Mouse (Mus musculus): Measurements from ENCODE around the gene Icam5. TPM values are rescaled to one million over a fixed set of nuclear protein-coding genes. Genes with fewer than 3 reads are reported as not detected.

Icam5 gene
- polyA plus RNA-seq, 1 experiment from 2014 or later = 0.20 TPM

GRCm38 (mm10) chr9:21014691-21015570, 16.9 kb upstream of the Icam5 start:
- WGBS = 3% methylated on average over 28 of the region's 29 CpGs
- H3K4me3 ChIP-seq (replicated peaks) = peak overlapping the region; percentile 49

GRCm38 (mm10) chr9:21015571-21016130, 16.2 kb upstream of the Icam5 start, which contains the start of gene Icam1:
Gene Icam1 (plus strand): TSS chr9:21015985.
- H3K4me2 ChIP-seq (replicated peaks) = peak within 1 kb of the TSS; percentile 75
- peak within 1 kb of the TSS; percentile 37 for H3K9ac ChIP-seq
- no peaks in the 10 kb centered on the region for H3K36me3 ChIP-seq
- H3K27me3 ChIP-seq = peaks cover 35% of the 10 kb centered on the region
- ATAC-seq (ENCODE audit: insufficient number of reproducible peaks, low FRiP score, low TSS enrichment, low read depth) = peak; percentile 51; the same call in 1 of the 2 replicates
- H3K4me3 ChIP-seq (replicated peaks) = peak within 1 kb of the TSS; percentile 49
- H3K27ac ChIP-seq (replicated peaks) = peak within 1 kb of the TSS; percentile 48
- under 1% methylated on average over 30 of the region's 30 CpGs for WGBS
- no peaks in the 10 kb centered on the region for H3K9me3 ChIP-seq (replicated peaks)
- H3K4me1 ChIP-seq = peaks cover 26% of the 10 kb centered on the region

More at GRCm38 (mm10) chr9:21014691-21015570, 16.9 kb upstream of the Icam5 start:
- peak; percentile 53; the same call in 1 of the 2 replicates for ATAC-seq (ENCODE audit: insufficient number of reproducible peaks, low FRiP score, low TSS enrichment, low read depth)
- Histone ChIP-seq H3K9me3 (replicated peaks) (no peaks in the 10 kb centered on the region), H3K27me3 (peaks cover 35% of the 10 kb centered on the region), H3K27ac (replicated peaks) (peak overlapping the region; percentile 48), H3K36me3 (no peaks in the 10 kb centered on the region), H3K4me1 (peaks cover 26% of the 10 kb centered on the region), H3K9ac (peak overlapping the region; percentile 37; the same call in 1 of the 2 replicates), H3K4me2 (replicated peaks) (peak overlapping the region; percentile 75)

- peaks cover 35% of the 10 kb centered on the region for H3K27me3 ChIP-seq
- 3% methylated on average over 17 of the region's 17 CpGs for WGBS
- H3K27ac ChIP-seq (replicated peaks) = peak overlapping the region; percentile 28; the same call in 1 of the 2 replicates
- H3K9ac ChIP-seq = no peak overlapping the region
- peaks cover 26% of the 10 kb centered on the region for H3K4me1 ChIP-seq
- peak overlapping the region; percentile 49 for H3K4me3 ChIP-seq (replicated peaks)
- ATAC-seq (ENCODE audit: insufficient number of reproducible peaks, low FRiP score, low TSS enrichment, low read depth) = no peak
- H3K9me3 ChIP-seq (replicated peaks) = no peaks in the 10 kb centered on the region
- H3K4me2 ChIP-seq (replicated peaks) = peak overlapping the region; percentile 75
- H3K36me3 ChIP-seq = 0 out of 2 replicates have a peak, but pooled peaks cover 4% of the 10 kb centered on the region
Observed at GRCm38 (mm10) chr9:21016331-21017176, 15.3 kb upstream of the Icam5 start.

GRCm38 (mm10) chr9:21017177-21017575, 14.7 kb upstream of the Icam5 start:
- ATAC-seq (ENCODE audit: insufficient number of reproducible peaks, low FRiP score, low TSS enrichment, low read depth) = no peak
- no peak overlapping the region for H3K27ac ChIP-seq (replicated peaks)
- peaks cover 35% of the 10 kb centered on the region for H3K27me3 ChIP-seq
- H3K9ac ChIP-seq = no peak overlapping the region
- peak overlapping the region; percentile 49 for H3K4me3 ChIP-seq (replicated peaks)
- 0 out of 2 replicates have a peak, but pooled peaks cover 4% of the 10 kb centered on the region for H3K36me3 ChIP-seq
- H3K4me1 ChIP-seq = peaks cover 26% of the 10 kb centered on the region
- peak overlapping the region; percentile 75 for H3K4me2 ChIP-seq (replicated peaks)
- H3K9me3 ChIP-seq (replicated peaks) = no peaks in the 10 kb centered on the region
- WGBS = 35% methylated on average over 4 of the region's 4 CpGs

GRCm38 (mm10) chr9:21018600-21018999, 13.3 kb upstream of the Icam5 start:
- H3K9ac ChIP-seq = no peak overlapping the region
- 68% methylated on average over 2 of the region's 2 CpGs for WGBS
- H3K36me3 ChIP-seq = 0 out of 2 replicates have a peak, but pooled peaks cover 4% of the 10 kb centered on the region
- no peak overlapping the region for H3K27ac ChIP-seq (replicated peaks)
- no peak overlapping the region for H3K4me3 ChIP-seq (replicated peaks)
- no peak overlapping the region for H3K4me2 ChIP-seq (replicated peaks)
- H3K27me3 ChIP-seq = peaks cover 35% of the 10 kb centered on the region
- peaks cover 26% of the 10 kb centered on the region for H3K4me1 ChIP-seq
- no peak for ATAC-seq (ENCODE audit: insufficient number of reproducible peaks, low FRiP score, low TSS enrichment, low read depth)
- H3K9me3 ChIP-seq (replicated peaks) = no peaks in the 10 kb centered on the region

GRCm38 (mm10) chr9:21021363-21021762, 10.5 kb upstream of the Icam5 start:
- H3K27ac ChIP-seq (replicated peaks) = no peak overlapping the region
- H3K9ac ChIP-seq = no peak overlapping the region
- ATAC-seq (ENCODE audit: insufficient number of reproducible peaks, low FRiP score, low TSS enrichment, low read depth) = no peak
- no peaks in the 10 kb centered on the region for H3K9me3 ChIP-seq (replicated peaks)
- H3K4me2 ChIP-seq (replicated peaks) = no peak overlapping the region
- peaks cover 15% of the 10 kb centered on the region for H3K27me3 ChIP-seq
- H3K36me3 ChIP-seq = 0 out of 2 replicates have a peak, but pooled peaks cover 4% of the 10 kb centered on the region
- peaks cover 9% of the 10 kb centered on the region for H3K4me1 ChIP-seq
- 75% methylated on average over 3 of the region's 3 CpGs for WGBS
- H3K4me3 ChIP-seq (replicated peaks) = no peak overlapping the region

- 38% methylated on average over 6 of the region's 6 CpGs for WGBS
- Histone ChIP-seq H3K36me3 (0 out of 2 replicates have a peak, but pooled peaks cover 4% of the 10 kb centered on the region), H3K4me1 (peaks cover under 1% of the 10 kb centered on the region; the same call in 1 of the 2 replicates), H3K4me3 (replicated peaks) (no peak overlapping the region), H3K4me2 (replicated peaks) (no peak overlapping the region), H3K9me3 (replicated peaks) (no peaks in the 10 kb centered on the region), H3K27me3 (peaks cover 7% of the 10 kb centered on the region), H3K27ac (replicated peaks) (no peak overlapping the region), H3K9ac (no peak overlapping the region)
- no peak for ATAC-seq (ENCODE audit: insufficient number of reproducible peaks, low FRiP score, low TSS enrichment, low read depth)
Observed at GRCm38 (mm10) chr9:21022288-21022687, 9.6 kb upstream of the Icam5 start.

- Histone ChIP-seq H3K4me1 (0 out of 2 replicates have a peak, but pooled peaks cover under 1% of the 10 kb centered on the region), H3K9ac (no peak overlapping the region), H3K9me3 (replicated peaks) (no peaks in the 10 kb centered on the region), H3K27me3 (peaks cover 7% of the 10 kb centered on the region; the same call in 1 of the 2 replicates), H3K27ac (replicated peaks) (no peak overlapping the region), H3K4me2 (replicated peaks) (no peak overlapping the region), H3K4me3 (replicated peaks) (no peak overlapping the region), H3K36me3 (0 out of 2 replicates have a peak, but pooled peaks cover 4% of the 10 kb centered on the region)
- 67% methylated on average over 1 of the region's 1 CpGs for WGBS
- ATAC-seq (ENCODE audit: insufficient number of reproducible peaks, low FRiP score, low TSS enrichment, low read depth) = no peak
Observed at GRCm38 (mm10) chr9:21022726-21023125, 9.1 kb upstream of the Icam5 start.

GRCm38 (mm10) chr9:21025258-21025810, 6.5 kb upstream of the Icam5 start:
- H3K9ac ChIP-seq = no peak overlapping the region
- H3K36me3 ChIP-seq = 0 out of 2 replicates have a peak, but pooled peaks cover 4% of the 10 kb centered on the region
- H3K4me3 ChIP-seq (replicated peaks) = no peak overlapping the region
- H3K4me1 ChIP-seq = peaks cover 17% of the 10 kb centered on the region
- no peak overlapping the region for H3K27ac ChIP-seq (replicated peaks)
- 61% methylated on average over 19 of the region's 19 CpGs for WGBS
- no peaks in the 10 kb centered on the region for H3K9me3 ChIP-seq (replicated peaks)
- ATAC-seq (ENCODE audit: insufficient number of reproducible peaks, low FRiP score, low TSS enrichment, low read depth) = no peak
- no peak overlapping the region for H3K4me2 ChIP-seq (replicated peaks)
- H3K27me3 ChIP-seq = peaks cover 19% of the 10 kb centered on the region

GRCm38 (mm10) chr9:21026849-21027248, 5.0 kb upstream of the Icam5 start:
- ATAC-seq (ENCODE audit: insufficient number of reproducible peaks, low FRiP score, low TSS enrichment, low read depth) = no peak
- Histone ChIP-seq H3K4me1 (peaks cover 28% of the 10 kb centered on the region), H3K9ac (no peak overlapping the region), H3K36me3 (no peaks in the 10 kb centered on the region), H3K27me3 (peaks cover 22% of the 10 kb centered on the region), H3K4me2 (replicated peaks) (no peak overlapping the region), H3K9me3 (replicated peaks) (no peaks in the 10 kb centered on the region), H3K4me3 (replicated peaks) (no peak overlapping the region), H3K27ac (replicated peaks) (no peak overlapping the region)
- 87% methylated on average over 12 of the region's 12 CpGs for WGBS

All from embryonic facial prominence, embryonic 15.5 days (tissue).